ENCODE assay signal across 24 mouse cellular contexts in the genomic region with DNA sequence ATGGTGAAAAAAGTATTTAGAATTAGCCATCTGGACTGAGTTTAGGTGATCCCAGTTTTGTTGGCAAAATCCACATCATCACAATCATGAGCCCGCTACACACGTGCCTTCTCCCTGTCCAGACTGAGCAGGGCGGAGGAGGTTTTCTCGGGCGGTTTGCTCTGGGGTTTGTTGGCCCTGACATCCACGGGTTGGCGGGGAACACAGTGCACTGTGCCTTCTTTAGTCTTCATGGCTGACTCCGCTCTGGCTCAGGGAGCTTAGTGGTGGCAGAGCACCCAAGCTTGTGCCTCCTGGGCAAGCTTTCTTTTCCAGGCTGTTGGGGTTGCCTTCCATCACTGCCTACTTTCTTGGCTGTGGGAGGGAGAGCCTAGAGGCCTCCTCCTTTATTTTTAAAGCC. TPM values are rescaled to one million over a fixed set of nuclear protein-coding genes. Genes with fewer than 3 reads are reported as not detected.
DNase-seq lines count a peak whose midpoint lies in the region; ATAC-seq lines count a peak whose summit lies in the region.
"Had no signal": no experiment of that assay in that cellular context is flagged by ENCODE, and none has a peak within 500 bp of the region (broad histone marks: within the 10 kb centered on the region; RNA-seq: fewer than 3 reads in every experiment).

No protein-coding gene starts in this region.

- ATAC-seq in frontal cortex, adult (ENCODE audit: low TSS enrichment) = peak; percentile 42
- ATAC-seq: forebrain, embryonic 13.5 days; hindbrain, postnatal 0 days; intestine, postnatal 0 days; Patski had no signal

- WGBS in limb, embryonic 10.5 days = 92% methylated on average over 8 of the region's 8 CpGs

- no peak overlapping the region for H3K4me3 ChIP-seq in limb, embryonic 10.5 days
- H3K4me3 ChIP-seq: embryonic facial prominence, embryonic 13.5 days; erythroblast, embryonic 14.5 days; forebrain, embryonic 13.5 days; heart, embryonic 13.5 days; limb, embryonic 15.5 days had no signal

- no peak overlapping the region for H3K27ac ChIP-seq in limb, embryonic 10.5 days
- H3K27ac ChIP-seq: embryonic facial prominence, embryonic 13.5 days; forebrain, embryonic 13.5 days; heart, embryonic 13.5 days; hindbrain, postnatal 0 days; limb, embryonic 15.5 days had no signal

- no peak for DNase-seq in frontal cortex, postnatal 25 days (ENCODE audit: low spot score in 2 of 2)
- peak; percentile 66 for DNase-seq in brain, adult 2 months (ENCODE audit: low read depth, low spot score)
- DNase-seq in cerebellum, adult 18-20 months = peak; percentile 57 to 72
- peak; percentile 59 to 64 for DNase-seq in cerebellum, postnatal 14 days
- DNase-seq in limb, embryonic 10.5 days (ENCODE audit: low spot score) = no peak
- no peak for DNase-seq in kidney, postnatal 25 days
- DNase-seq: B cell, adult 2 months; embryo, embryonic 11 days; heart, adult 18-20 months; heart, postnatal 14 days; kidney, postnatal 36 days; lung, postnatal 4 days; thymus, adult 18-20 months had no signal

- H3K9me3 ChIP-seq in limb, embryonic 10.5 days (replicated peaks) = no peaks in the 10 kb centered on the region
- H3K9me3 ChIP-seq: embryonic facial prominence, embryonic 13.5 days; forebrain, embryonic 13.5 days; G1E; heart, embryonic 13.5 days; limb, embryonic 15.5 days had no signal

- H3K4me1 ChIP-seq in limb, embryonic 10.5 days = no peaks in the 10 kb centered on the region
- H3K4me1 ChIP-seq: forebrain, embryonic 13.5 days had no signal

- H3K36me3 ChIP-seq in limb, embryonic 10.5 days = peaks cover 98% of the 10 kb centered on the region

- H3K27me3 ChIP-seq in limb, embryonic 10.5 days (ENCODE audit: low read depth, poor library complexity, severe bottlenecking) = no peaks in the 10 kb centered on the region
- H3K27me3 ChIP-seq: CH12.LX; embryonic facial prominence, embryonic 13.5 days; forebrain, embryonic 13.5 days; heart, embryonic 13.5 days; limb, embryonic 15.5 days; Patski had no signal

RNA-seq across cellular contexts. Expression of gene Rnf145, which starts 41.6 kb away (rescaled TPM):
- polyA plus RNA-seq in limb, embryonic 10.5 days (2016; fragmentation: Nextera tagmentation; extraction: Ambion mirVana) = 76.7 and 89.2 TPM in 2 replicates

RNA-seq across cellular contexts. Expression of gene Ebf1, which starts 56.7 kb away (rescaled TPM):
- polyA plus RNA-seq in limb, embryonic 10.5 days (2016; fragmentation: Nextera tagmentation; extraction: Ambion mirVana) = 7.4 and 23.8 TPM in 2 replicates
- polyA plus RNA-seq: erythroblast, embryonic 14.5 days; G1E had no signal

Comparison
In these comparisons a context has a peak if more than half of its experiments do, and no peak if none do; other contexts are left out.
1. DNase-seq: peak in brain, adult 2 months (single experiment), cerebellum, adult 18-20 months (2 of 2) and cerebellum, postnatal 14 days (2 of 2); none in frontal cortex, postnatal 25 days (0 of 2), limb, embryonic 10.5 days (single experiment) and kidney, postnatal 25 days (0 of 2).